8 mouse cellular contexts compared by ENCODE assay signal in genomic region chr4:73791186-73791540, GRCm38 (mm10). TPM values are rescaled to one million over a fixed set of nuclear protein-coding genes. Genes with fewer than 3 reads are reported as not detected.
DNase-seq lines count a peak whose midpoint lies in the region; ATAC-seq and TF ChIP-seq lines count a peak whose summit lies in the region.
"Had no signal": no experiment of that assay in that cellular context is flagged by ENCODE, and none has a peak within 500 bp of the region (broad histone marks: within the 10 kb centered on the region; RNA-seq: fewer than 3 reads in every experiment).

No protein-coding gene starts in this region.

- no peak overlapping the region for H3K27ac ChIP-seq in lung, embryonic 16.5 days (ENCODE audit: low read length)
- no peak overlapping the region for H3K27ac ChIP-seq in forebrain, postnatal 0 days (ENCODE audit: low read depth, low read length)
- no peak overlapping the region for H3K27ac ChIP-seq in limb, embryonic 15.5 days
- no peak overlapping the region; the same call in 1 of the 2 replicates for H3K27ac ChIP-seq in stomach, embryonic 15.5 days
- H3K27ac ChIP-seq: macrophage had no signal

- peaks cover 5% of the 10 kb centered on the region for H3K27me3 ChIP-seq in lung, embryonic 16.5 days (ENCODE audit: control insufficient read depth, insufficient read depth, low read depth, low read length)
- peaks cover 6% of the 10 kb centered on the region; the same call in 1 of the 2 replicates for H3K27me3 ChIP-seq in forebrain, postnatal 0 days (ENCODE audit: insufficient read depth, low read length)
- peaks cover 19% of the 10 kb centered on the region for H3K27me3 ChIP-seq in limb, embryonic 15.5 days
- no peaks in the 10 kb centered on the region for H3K27me3 ChIP-seq in stomach, embryonic 15.5 days (replicated peaks)

- H3K4me2 ChIP-seq in lung, embryonic 16.5 days (ENCODE audit: low read depth, low read length), result peak overlapping the region; percentile 90
- H3K4me2 ChIP-seq in forebrain, postnatal 0 days (ENCODE audit: low read depth), result peak overlapping the region; percentile 99
- H3K4me2 ChIP-seq in limb, embryonic 15.5 days, result peak overlapping the region; percentile 96
- H3K4me2 ChIP-seq in stomach, embryonic 15.5 days, result peak overlapping the region; percentile 92

- ATAC-seq in lung, embryonic 16.5 days (ENCODE audit: low read depth), result no peak
- no peak; the same call in 1 of the 2 replicates for ATAC-seq in forebrain, postnatal 0 days
- ATAC-seq in limb, embryonic 15.5 days (ENCODE audit: insufficient number of reproducible peaks, low FRiP score, low TSS enrichment, low read depth), result no peak
- ATAC-seq in stomach, embryonic 15.5 days (ENCODE audit: insufficient read depth, low FRiP score, low read depth), result no peak

- no peak for TF ChIP-seq CTCF in forebrain, postnatal 0 days (IDR thresholded peaks at IDR 0.05; ENCODE audit: low read depth)

- H3K36me3 ChIP-seq in lung, embryonic 16.5 days (ENCODE audit: control insufficient read depth, insufficient read depth, low read length), result no peaks in the 10 kb centered on the region
- H3K36me3 ChIP-seq in forebrain, postnatal 0 days (ENCODE audit: insufficient read depth), result no peaks in the 10 kb centered on the region
- H3K36me3 ChIP-seq in limb, embryonic 15.5 days, result no peaks in the 10 kb centered on the region
- H3K36me3 ChIP-seq in stomach, embryonic 15.5 days, result no peaks in the 10 kb centered on the region

- H3K4me3 ChIP-seq in lung, embryonic 16.5 days (ENCODE audit: low read length), result peak overlapping the region; percentile 58
- peak overlapping the region; percentile 52 for H3K4me3 ChIP-seq in forebrain, postnatal 0 days (ENCODE audit: low read depth, low read length)
- peak overlapping the region; percentile 51 for H3K4me3 ChIP-seq in limb, embryonic 15.5 days
- H3K4me3 ChIP-seq in stomach, embryonic 15.5 days (replicated peaks), result peak overlapping the region; percentile 50

- H3K9ac ChIP-seq in lung, embryonic 16.5 days (ENCODE audit: low read length), result peak overlapping the region; percentile 64
- peak overlapping the region; percentile 64; the same call in 1 of the 2 replicates for H3K9ac ChIP-seq in forebrain, postnatal 0 days
- H3K9ac ChIP-seq in limb, embryonic 15.5 days, result no peak overlapping the region
- no peak overlapping the region for H3K9ac ChIP-seq in stomach, embryonic 15.5 days

- no peak for DNase-seq in lung, postnatal 36 days
- peak; percentile 7 for DNase-seq in forebrain, postnatal 0 days
- DNase-seq in adrenal gland, postnatal 36 days, result no peak
- DNase-seq in gastrocnemius, postnatal 4 days (ENCODE audit: low spot score in 2 of 2), result no peak

- 7% methylated on average over 3 of the region's 3 CpGs for WGBS in lung, embryonic 16.5 days
- 40% methylated on average over 3 of the region's 3 CpGs for WGBS in forebrain, postnatal 0 days
- WGBS in limb, embryonic 15.5 days, result 34% methylated on average over 3 of the region's 3 CpGs
- WGBS in stomach, embryonic 15.5 days, result 20% methylated on average over 3 of the region's 3 CpGs

- no peaks in the 10 kb centered on the region for H3K9me3 ChIP-seq in lung, embryonic 16.5 days (ENCODE audit: control insufficient read depth, low read length)
- H3K9me3 ChIP-seq in forebrain, postnatal 0 days (ENCODE audit: low read length), result no peaks in the 10 kb centered on the region
- no peaks in the 10 kb centered on the region for H3K9me3 ChIP-seq in limb, embryonic 15.5 days
- no peaks in the 10 kb centered on the region for H3K9me3 ChIP-seq in stomach, embryonic 15.5 days

- peaks cover 6% of the 10 kb centered on the region; the same call in 1 of the 2 replicates for H3K4me1 ChIP-seq in lung, embryonic 16.5 days (replicated peaks; ENCODE audit: control insufficient read depth, insufficient read depth, low read length)
- 0 out of 2 replicates have a peak, but pooled peaks cover 5% of the 10 kb centered on the region for H3K4me1 ChIP-seq in forebrain, postnatal 0 days (ENCODE audit: insufficient read depth)
- H3K4me1 ChIP-seq in limb, embryonic 15.5 days, result peaks cover 10% of the 10 kb centered on the region
- no peaks in the 10 kb centered on the region for H3K4me1 ChIP-seq in stomach, embryonic 15.5 days

RNA-seq across cellular contexts. Expression of gene Rasef, which starts 0.4 kb away (rescaled TPM):
- polyA plus RNA-seq in lung, embryonic 16.5 days (2015; fragmentation: Nextera tagmentation; extraction: Ambion mirVana), result 4.7 and 4.9 TPM in 2 replicates
- 1.1 and 1.2 TPM in 2 replicates for total RNA-seq in forebrain, postnatal 0 days (2014; rRNA removed)
- polyA plus RNA-seq in forebrain, postnatal 0 days (2015; fragmentation: Nextera tagmentation; extraction: Ambion mirVana), result 0.18 and 0.24 TPM in 2 replicates
- polyA plus RNA-seq in limb, embryonic 15.5 days (2015; fragmentation: Nextera tagmentation; extraction: Ambion mirVana), result 0.43 and 0.55 TPM in 2 replicates
- 7.7 and 8.4 TPM in 2 replicates for polyA plus RNA-seq in stomach, embryonic 15.5 days (2015; fragmentation: Nextera tagmentation; extraction: Ambion mirVana)
- not detected for total RNA-seq in adrenal gland, postnatal 36 days (2021)
- under 1 TPM; 0.22 to 0.39 TPM for total RNA-seq in gastrocnemius, postnatal 4 days (2021)
- polyA plus RNA-seq: macrophage had no signal

Comparison
In these comparisons a context has a peak if more than half of its experiments do, and no peak if none do; other contexts are left out.
1. H3K9ac ChIP-seq: peak in lung, embryonic 16.5 days (single experiment) and forebrain, postnatal 0 days (single experiment); none in limb, embryonic 15.5 days (single experiment) and stomach, embryonic 15.5 days (single experiment).
2. Peak in every context shown above with its lines, with median percentiles within 50 percentile points of each other: H3K4me2 ChIP-seq and H3K4me3 ChIP-seq.